Mouse (Mus musculus) liver, adult 2 months (tissue): Measurements from ENCODE around the gene Gm43518.

Source experiments
- CTCF ChIP-seq: fragments of 200-500 bp; IDR thresholded peaks from 2 replicates; pipeline ENCODE4 v1.5.1; 2011; ENCODE audit warnings: low read depth, low read length, control low read depth
- POLR2A ChIP-seq: fragments of 200-500 bp; IDR thresholded peaks from 2 replicates; pipeline ENCODE4 v1.6.1; 2011; ENCODE audit warnings: low read length, control low read depth; ENCODE audit not compliant: insufficient read depth; ENCODE audit errors: extremely low read depth

DNA sequence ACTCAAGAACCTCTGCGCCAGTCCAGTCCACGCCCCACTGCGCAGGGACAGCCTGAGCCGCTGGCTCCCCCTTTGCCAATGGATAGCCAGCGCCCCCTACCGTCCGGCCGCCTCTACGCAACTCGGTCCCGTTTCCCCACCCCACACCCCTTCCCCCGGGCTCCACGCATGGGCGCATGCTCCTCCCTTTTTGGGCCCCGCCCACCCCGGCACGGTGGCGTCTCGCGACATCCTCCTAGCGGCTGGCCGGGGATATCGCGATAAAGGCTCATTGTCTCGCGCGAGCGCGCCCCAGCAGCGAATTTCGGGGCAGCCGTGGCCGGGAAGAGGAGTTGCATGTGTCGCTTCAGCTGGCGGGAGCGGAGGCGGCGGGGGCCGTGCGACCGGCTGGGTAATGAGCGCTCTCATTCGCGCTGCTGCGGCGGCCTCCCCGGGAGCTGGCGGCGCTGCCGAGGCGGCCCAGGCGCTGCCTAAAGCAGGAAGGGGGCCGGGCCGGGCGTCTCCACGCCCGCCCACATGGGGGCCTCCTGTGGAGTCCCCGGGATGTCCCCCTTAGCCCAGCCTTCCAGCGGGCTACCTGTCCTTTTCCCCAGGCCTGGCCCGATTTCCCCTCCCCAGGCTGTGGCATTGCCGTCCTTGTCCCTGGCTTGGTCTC lies 20.1 kb upstream of the Gm43518 start, which contains the start of gene Denr:
- peak; percentile 95 for TF ChIP-seq CTCF
- peak; percentile 83 for TF ChIP-seq POLR2A
